Mouse (Mus musculus) olfactory bulb, adult 2 months (tissue): ENCODE data around the gene Klhl29. TPM values are rescaled to one million over a fixed set of nuclear protein-coding genes. Genes with fewer than 3 reads are reported as not detected.

Experiments used
- H3K27ac ChIP-seq: fragments of 200-500 bp; 2 replicates; pipeline ENCODE4 v1.5.1; 2012; ENCODE audit warnings: low read depth, low read length; ENCODE audit not compliant: insufficient read depth
- H3K4me1 ChIP-seq: fragments of 200-500 bp; 2 replicates; pipeline ENCODE4 v1.6.1; 2012; ENCODE audit warnings: low read length; ENCODE audit not compliant: control insufficient read depth, insufficient read depth
- H3K4me3 ChIP-seq: fragments of 200-500 bp; 2 replicates; pipeline ENCODE4 v1.5.1; 2012; ENCODE audit warnings: mild to moderate bottlenecking, low read depth, low read length, moderate library complexity; ENCODE audit not compliant: insufficient read depth
- CTCF ChIP-seq: fragments of 200-500 bp; IDR thresholded peaks from 2 replicates; pipeline ENCODE4 v1.5.1; 2012; ENCODE audit warnings: low read depth, mild to moderate bottlenecking, low read length, moderate library complexity; ENCODE audit not compliant: insufficient read depth
- POLR2A ChIP-seq: fragments of 200-500 bp; IDR thresholded peaks from 2 replicates; pipeline ENCODE4 v1.6.1; 2012; ENCODE audit warnings: mild to moderate bottlenecking, low read depth, low read length, moderate library complexity; ENCODE audit not compliant: insufficient read depth
- WGBS: fragments of 180-500 bp; shearing (Covaris S2); methylation state at CpG from one replicate; pipeline ENCODE4 v1.1.7; 2018; 5-methylcytosine and 5-hydroxymethylcytosine counted together
- polyA plus RNA-seq: library from polyadenylated mRNA; stranded (reverse); fragments of >200 nt; gene quantifications from 2 replicates; pipeline ENCODE4 v1.2.4, GENCODE M21; 2012; ENCODE audit warnings: low replicate concordance; ENCODE audit not compliant: missing spikeins, insufficient read depth, insufficient read length

The Klhl29 gene
- polyA plus RNA-seq, 1 experiment: not detected

DNA sequence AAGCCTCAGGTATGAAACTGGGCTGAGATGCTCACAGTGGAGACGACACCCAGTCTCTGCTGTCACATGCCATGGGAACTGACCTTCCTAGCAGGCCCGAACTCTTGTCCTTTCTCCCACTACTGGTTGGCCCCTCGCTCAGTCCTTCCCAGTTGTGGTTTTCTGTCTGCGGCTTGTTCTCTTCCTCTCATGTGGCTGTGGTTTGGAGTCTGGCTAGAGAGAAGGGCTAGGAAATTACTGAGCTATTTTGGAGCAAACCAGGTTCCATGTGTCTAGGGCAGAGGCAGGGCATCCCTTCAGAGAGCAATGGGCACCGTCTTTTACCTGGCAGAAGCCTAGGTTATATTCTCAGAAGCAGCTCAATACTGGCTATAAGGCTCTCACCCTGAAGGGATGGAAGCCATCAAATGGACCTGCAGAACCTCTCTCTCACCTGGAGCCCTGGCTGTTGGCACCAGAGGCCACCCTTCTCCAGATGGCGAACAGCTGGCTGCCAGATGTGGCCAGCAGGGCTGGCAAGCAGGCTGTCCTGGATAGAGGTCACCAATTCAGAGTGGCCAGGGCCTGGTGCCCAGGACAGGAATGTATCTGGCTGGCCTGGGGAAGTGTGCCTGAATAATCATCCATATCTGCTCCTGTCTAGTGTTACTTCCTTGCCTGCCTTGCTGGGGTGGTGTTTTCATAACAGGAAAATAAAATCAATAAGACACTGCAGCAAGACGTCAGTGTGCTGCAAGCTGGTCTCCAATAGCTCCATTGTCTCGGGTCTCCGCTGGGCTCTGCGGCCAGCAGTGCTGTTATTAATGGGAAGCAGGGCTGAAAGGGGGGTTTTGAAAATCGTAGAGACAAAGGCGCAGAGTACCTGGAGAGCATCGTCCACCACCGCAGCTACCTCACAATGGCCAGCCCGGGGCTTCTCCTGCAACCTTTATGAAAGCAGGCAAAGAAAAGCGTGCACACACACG lies 167.3 kb downstream of the Klhl29 start:
- no peak overlapping the region for H3K27ac ChIP-seq
- 71% methylated on average over 17 of the region's 17 CpGs for WGBS

GRCm38 (mm10) chr12:5207172-5207571 lies 168.3 kb downstream of the Klhl29 start:
- TF ChIP-seq CTCF (no peak), POLR2A (no peak)
- Histone ChIP-seq H3K4me1 (peaks cover 28% of the 10 kb centered on the region), H3K27ac (no peak overlapping the region), H3K4me3 (no peak overlapping the region)
- 89% methylated on average over 4 of the region's 4 CpGs for WGBS

More for the DNA sequence above, 167.3 kb downstream of the Klhl29 start:
- no peak for TF ChIP-seq POLR2A
- no peak for TF ChIP-seq CTCF
- Histone ChIP-seq H3K4me1 (peaks cover 32% of the 10 kb centered on the region), H3K4me3 (no peak overlapping the region)

- TF ChIP-seq CTCF: no peak
- no peak for TF ChIP-seq POLR2A
- Histone ChIP-seq H3K4me1 (peaks cover 11% of the 10 kb centered on the region), H3K4me3 (no peak overlapping the region), H3K27ac (no peak overlapping the region)
- 89% methylated on average over 11 of the region's 11 CpGs for WGBS
Observed at GRCm38 (mm10) chr12:5204071-5204840, 171.2 kb downstream of the Klhl29 start.

GRCm38 (mm10) chr12:5203385-5203784 lies 172.1 kb downstream of the Klhl29 start:
- no peak for TF ChIP-seq CTCF
- no peak for TF ChIP-seq POLR2A
- 57% methylated on average over 5 of the region's 5 CpGs for WGBS
- H3K27ac ChIP-seq: no peak overlapping the region

GRCm38 (mm10) chr12:5198254-5198653 lies 177.2 kb downstream of the Klhl29 start:
- WGBS: 89% methylated on average over 4 of the region's 4 CpGs
- Histone ChIP-seq H3K4me1 (no peaks in the 10 kb centered on the region), H3K27ac (no peak overlapping the region), H3K4me3 (no peak overlapping the region)
- no peak for TF ChIP-seq POLR2A
- no peak for TF ChIP-seq CTCF

More at GRCm38 (mm10) chr12:5203385-5203784, 172.1 kb downstream of the Klhl29 start:
- Histone ChIP-seq H3K4me3 (no peak overlapping the region), H3K4me1 (peaks cover 5% of the 10 kb centered on the region)

DNA sequence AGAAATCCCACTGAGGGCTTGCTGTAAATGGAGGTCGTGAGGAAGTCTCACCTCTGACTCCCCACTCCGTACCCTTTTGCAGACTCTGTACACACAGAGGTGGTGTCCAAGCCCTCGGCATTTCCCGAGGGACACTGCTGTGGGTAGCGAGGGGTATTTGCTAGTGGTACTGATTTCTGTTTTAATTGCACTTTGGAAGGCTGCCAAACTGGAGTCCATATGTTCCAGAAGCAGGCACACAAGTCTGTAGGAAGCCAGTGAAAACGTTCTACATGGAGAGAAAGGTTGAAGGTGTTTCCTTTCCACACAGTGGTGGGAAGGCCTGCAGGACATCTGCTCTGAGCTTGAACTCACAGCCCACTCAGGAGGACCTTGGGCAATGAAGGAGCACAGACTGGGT lies 181.3 kb downstream of the Klhl29 start:
- H3K4me3 ChIP-seq: no peak overlapping the region
- no peak for TF ChIP-seq CTCF
- TF ChIP-seq POLR2A: no peak
- 59% methylated on average over 6 of the region's 6 CpGs for WGBS
- peaks cover 25% of the 10 kb centered on the region for H3K4me1 ChIP-seq
- H3K27ac ChIP-seq: no peak overlapping the region

GRCm38 (mm10) chr12:5192380-5192718 lies 183.1 kb downstream of the Klhl29 start:
- peak overlapping the region; percentile 56 for H3K27ac ChIP-seq
- TF ChIP-seq CTCF: no peak
- TF ChIP-seq POLR2A: no peak

DNA sequence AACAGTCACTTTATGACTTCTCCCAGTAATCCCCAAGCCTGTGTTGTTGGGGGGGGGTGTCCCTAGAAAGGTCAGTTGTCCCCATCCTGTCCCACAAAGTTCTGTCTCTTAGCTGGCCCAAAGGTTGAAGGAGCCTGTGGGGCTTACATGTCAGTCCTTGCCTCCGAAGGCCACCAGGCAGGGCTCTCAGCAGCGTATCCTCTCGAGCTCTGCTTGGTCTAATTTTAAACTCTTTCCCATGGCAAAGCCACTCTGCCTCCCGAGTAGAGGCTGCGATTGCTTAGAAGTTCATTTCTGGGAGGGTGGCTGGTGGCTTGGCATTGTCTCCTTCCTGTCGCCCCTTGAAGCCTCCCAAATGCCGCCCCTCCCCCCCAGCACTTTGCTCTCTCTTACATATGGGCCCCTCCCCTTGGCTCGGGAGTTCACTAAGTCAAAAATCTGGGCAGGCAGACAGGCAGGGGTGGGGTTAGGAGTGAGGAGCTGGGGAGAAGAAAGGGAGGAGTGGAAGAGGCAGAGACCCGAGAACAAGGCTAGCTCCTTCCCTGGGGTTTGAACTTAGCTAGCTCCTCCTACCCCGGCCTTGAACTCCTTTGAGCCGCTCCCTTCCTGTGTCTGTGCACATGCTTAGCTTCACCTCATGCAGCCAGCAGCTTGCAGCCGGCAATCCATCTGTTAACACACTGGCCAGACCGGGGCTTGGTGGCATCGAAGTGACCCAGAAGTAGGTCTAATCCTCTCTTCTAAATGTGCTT lies 183.7 kb downstream of the Klhl29 start:
- no peak overlapping the region for H3K4me3 ChIP-seq
- H3K4me1 ChIP-seq: peaks cover 39% of the 10 kb centered on the region
- TF ChIP-seq POLR2A: no peak
- TF ChIP-seq CTCF: no peak
- WGBS: 26% methylated on average over 14 of the region's 14 CpGs
- H3K27ac ChIP-seq: peak overlapping the region; percentile 56

More at GRCm38 (mm10) chr12:5192380-5192718, 183.1 kb downstream of the Klhl29 start:
- Histone ChIP-seq H3K4me1 (peaks cover 37% of the 10 kb centered on the region), H3K4me3 (no peak overlapping the region)
- WGBS: 75% methylated on average over 9 of the region's 9 CpGs

DNA sequence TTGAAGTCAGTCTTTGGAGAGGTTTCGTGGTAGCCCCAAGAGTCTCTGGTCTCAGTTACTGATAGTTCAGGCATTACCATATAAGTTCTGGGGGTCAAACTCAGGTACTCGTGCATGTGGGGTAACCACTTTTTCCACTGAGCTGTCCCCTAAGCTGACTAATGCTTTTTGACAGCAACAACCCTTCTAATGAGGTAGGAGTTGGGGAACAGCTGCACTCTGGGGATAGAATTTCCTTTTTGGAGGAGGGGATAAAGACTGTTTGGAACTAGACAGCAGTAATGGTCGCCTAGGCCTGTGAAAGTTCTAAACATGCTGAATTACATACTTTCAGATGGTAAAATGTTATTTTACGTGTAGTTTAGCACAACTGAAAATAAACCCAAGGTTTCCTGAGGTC lies 184.3 kb downstream of the Klhl29 start:
- H3K27ac ChIP-seq: 0 out of 2 replicates have a peak overlapping the region, but pooled peaks have one; percentile 43
- TF ChIP-seq POLR2A: no peak
- TF ChIP-seq CTCF: no peak
- no peak overlapping the region for H3K4me3 ChIP-seq
- H3K4me1 ChIP-seq: peaks cover 41% of the 10 kb centered on the region
- WGBS: 53% methylated on average over 4 of the region's 4 CpGs
